Mouse (Mus musculus): Measurements from ENCODE around the gene Prorsd1. TPM values are rescaled to one million over a fixed set of nuclear protein-coding genes. Genes with fewer than 3 reads are reported as not detected.

Prorsd1 gene
- total RNA-seq, 2 experiments from 2014 or later = 3.7 to 4.7 TPM

DNA sequence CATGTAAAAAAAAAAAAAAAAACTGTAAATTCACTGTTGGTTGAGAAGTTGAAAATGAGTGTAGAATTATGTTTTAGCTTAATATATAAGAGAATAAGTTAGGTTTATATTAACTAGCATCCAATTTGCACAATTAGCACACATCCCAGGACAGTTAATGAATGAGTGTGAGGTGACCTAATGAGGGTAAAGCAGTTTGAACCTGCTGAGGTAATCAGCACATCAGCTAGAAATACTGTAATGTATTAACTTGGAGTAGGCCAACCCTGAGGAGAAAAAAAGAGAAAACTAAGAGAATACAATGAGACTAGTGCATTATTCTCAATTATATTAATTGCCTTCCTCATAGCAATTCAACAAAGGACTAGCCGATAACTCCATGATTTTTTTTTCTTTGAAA, 5.4 kb downstream of the Prorsd1 start:
- intact Hi-C loops (cut with DNase I) = no loop called here
- no peak for DNase-seq (ENCODE audit: low spot score in 2 of 2)

DNA sequence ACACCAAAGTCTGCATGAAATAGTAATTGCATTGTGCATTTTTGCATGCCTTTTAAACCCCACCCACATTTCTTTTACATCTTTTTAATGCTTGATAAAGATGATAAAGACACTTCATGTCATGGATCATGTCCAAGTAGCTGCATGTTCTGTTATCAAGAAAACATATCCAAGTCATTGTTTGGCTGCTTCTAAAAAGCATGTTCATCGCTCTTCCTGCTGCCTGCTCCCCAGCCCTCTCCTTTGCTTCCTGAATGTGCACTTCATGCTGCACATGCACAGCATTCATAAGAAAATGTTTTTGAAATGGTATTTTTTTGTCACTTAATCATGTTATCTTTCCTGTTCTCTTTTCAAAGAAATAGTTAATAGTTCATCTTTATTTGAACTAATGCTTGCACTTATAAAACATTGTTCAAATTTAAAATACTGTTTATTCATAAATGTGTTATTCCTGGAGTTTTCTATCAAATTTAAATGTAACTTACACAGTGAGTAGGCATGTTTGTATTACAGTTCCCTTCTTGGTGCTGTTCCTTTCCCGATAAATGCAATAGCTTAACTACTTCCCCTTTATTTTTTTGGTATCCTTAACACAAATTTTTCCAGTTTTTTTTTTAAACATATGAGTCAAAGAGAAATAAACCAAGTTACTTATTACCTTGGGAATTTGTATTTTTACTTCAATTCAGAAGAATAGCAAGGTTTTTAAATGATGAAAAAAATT, 9.8 kb downstream of the Prorsd1 start:
- no peak for DNase-seq (ENCODE audit: low spot score in 2 of 2)
- intact Hi-C loops (cut with DNase I) = no loop called here

DNA sequence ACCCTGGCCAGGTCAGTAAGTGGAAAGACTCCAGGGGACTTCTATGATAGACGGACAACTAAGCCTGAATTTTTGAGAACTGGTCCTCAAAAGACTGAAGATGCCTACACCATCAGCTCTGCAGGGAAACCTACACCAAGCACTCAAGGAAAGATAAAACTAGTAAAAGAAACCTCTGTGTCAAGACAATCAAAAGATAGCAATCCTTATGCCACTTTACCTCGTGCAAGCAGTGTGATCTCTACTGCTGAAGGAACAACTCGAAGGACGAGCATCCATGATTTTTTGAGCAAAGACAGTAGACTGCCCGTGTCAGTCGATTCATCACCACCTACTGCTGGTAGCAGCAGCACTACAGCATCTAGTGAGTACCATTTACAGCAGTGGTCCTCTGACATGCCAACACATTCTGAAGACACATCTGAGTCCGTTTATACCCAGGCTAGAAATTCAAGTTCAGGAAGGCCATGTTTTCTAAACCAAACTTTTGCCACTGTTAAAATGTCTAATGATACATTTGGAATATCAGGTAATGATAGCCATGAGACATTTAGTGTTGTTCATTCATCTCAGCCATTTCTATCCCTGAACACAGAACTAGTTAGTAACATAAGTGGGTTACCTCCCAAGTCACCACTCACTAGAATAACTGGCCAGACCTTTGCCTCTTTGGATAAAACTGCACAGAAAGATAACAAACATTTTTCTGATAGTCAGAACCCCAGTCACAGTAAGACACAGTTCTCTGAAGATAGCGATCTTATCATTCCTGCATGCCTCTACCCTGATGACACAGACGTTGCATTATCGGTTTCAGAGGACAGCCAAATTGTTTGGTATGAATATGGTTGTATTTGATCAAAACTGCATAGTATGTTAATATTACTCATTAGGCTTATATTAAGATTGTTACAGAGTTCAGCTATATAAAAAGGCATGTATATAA, 10.6 kb downstream of the Prorsd1 start:
- no peak for DNase-seq (ENCODE audit: low spot score in 2 of 2)
- intact Hi-C loops (cut with DNase I) = no loop called here

DNA sequence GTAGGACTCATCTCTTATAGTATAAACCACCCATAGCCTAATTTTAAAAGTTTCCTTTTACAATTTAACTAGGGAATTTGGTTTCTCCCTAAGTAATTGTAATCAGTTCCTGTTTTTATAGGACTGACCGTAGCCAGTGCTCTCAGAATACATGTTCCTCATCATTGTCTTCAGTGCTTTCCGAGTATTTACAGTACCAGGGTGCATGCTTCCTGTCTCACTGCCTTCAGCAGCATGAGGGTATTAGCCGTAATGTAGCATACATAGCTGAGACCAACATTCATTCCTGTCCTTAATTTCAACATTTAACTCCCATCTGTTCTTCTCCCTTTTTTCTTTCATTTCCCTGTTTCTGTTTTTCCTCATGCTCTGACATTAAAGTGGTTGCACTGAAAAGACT, 17.9 kb downstream of the Prorsd1 start:
- intact Hi-C loops (cut with DNase I) = no loop called here
- DNase-seq (ENCODE audit: low spot score in 2 of 2) = no peak

- no peak for DNase-seq (ENCODE audit: low spot score in 2 of 2)
- intact Hi-C loops (cut with DNase I) = no loop called here
These were observed 21.7 kb downstream of the Prorsd1 start for GRCm38 (mm10) chr11:29493135-29493534.

GRCm38 (mm10) chr11:29474676-29475075, 40.2 kb downstream of the Prorsd1 start:
- no peak for DNase-seq (ENCODE audit: low spot score in 2 of 2)
- intact Hi-C loops (cut with DNase I) = no loop called here

Other genes starting within 250 kb of the Prorsd1 start
- 10 to 100 TPM; 54.0 to 69.9 TPM for gene Ccdc88a, start 141.4 kb downstream of the Prorsd1 start, total RNA-seq (2021)
- 10 to 100 TPM; 32.8 to 37.4 TPM for gene Mtif2, start 11.4 kb upstream of the Prorsd1 start, total RNA-seq (2021)
- gene Clhc1, start 32.9 kb upstream of the Prorsd1 start, total RNA-seq (2021) = under 1 TPM; 0.15 to 0.95 TPM
- gene Rps27a, start 33.1 kb upstream of the Prorsd1 start, total RNA-seq (2021) = 100 to 1,000 TPM; 398 to 474 TPM
- gene Rtn4, start 177.9 kb upstream of the Prorsd1 start, total RNA-seq (2021) = 100 to 1,000 TPM; 669 to 679 TPM

Measured in left cerebral cortex, postnatal 36 days (tissue).